Mouse (Mus musculus) cortical plate, adult 2 months (tissue): Measurements from ENCODE around the gene Lifr.

Source experiments
- CTCF ChIP-seq: fragments of 200-500 bp; IDR thresholded peaks from 2 replicates; pipeline ENCODE4 v1.5.1; 2011; ENCODE audit warnings: mild to moderate bottlenecking, control low read depth, low read length; ENCODE audit not compliant: insufficient read depth; ENCODE audit errors: extremely low read depth
- POLR2A ChIP-seq: fragments of 200-500 bp; IDR thresholded peaks from 2 replicates; pipeline ENCODE4 v1.6.1; 2011; ENCODE audit warnings: mild to moderate bottlenecking, low read length, control low read depth; ENCODE audit not compliant: insufficient read depth; ENCODE audit errors: extremely low read depth

- TF ChIP-seq CTCF (no peak), POLR2A (no peak)
Measured at GRCm38 (mm10) chr15:7116699-7117098, 26.3 kb downstream of the Lifr start.
